Mouse (Mus musculus): ENCODE results near the gene Kctd3.

DNA sequence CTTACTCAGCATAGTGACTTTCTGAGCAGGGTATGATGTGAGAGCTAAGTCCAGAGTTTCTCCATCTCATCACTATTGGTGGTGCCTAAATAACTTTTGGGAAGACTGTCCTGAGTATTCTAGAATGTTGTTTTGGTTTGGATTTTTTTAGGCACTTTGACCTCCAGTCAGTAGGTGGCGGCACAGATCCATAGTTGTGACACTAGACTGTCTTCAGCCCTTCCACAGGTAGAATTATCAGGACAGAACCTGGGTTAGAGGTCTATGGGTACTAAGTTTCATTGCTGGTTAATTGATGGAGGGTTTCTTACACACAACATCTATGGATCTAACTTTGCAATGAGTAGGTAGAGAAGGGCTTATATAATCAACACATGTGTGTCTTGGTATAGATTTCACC is 20.6 kb upstream of the Kctd3 start:
- TF ChIP-seq CTCF (IDR thresholded peaks at IDR 0.05; ENCODE audit: low read depth, low read length) (0 out of 2 replicates have a peak, but pooled peaks have one; percentile 8), POLR2A (IDR thresholded peaks at IDR 0.05; ENCODE audit: extremely low read depth, insufficient read depth, low read length) (no peak)

Data from liver, adult 2 months (tissue).